Mouse (Mus musculus): ENCODE data around the gene Kif2c. TPM values are rescaled to one million over a fixed set of nuclear protein-coding genes. Genes with fewer than 3 reads are reported as not detected.
"Not testable (repeated sequence)": the region's sequence is repeated elsewhere in the genome, so short reads cannot be mapped to it uniquely, and the experiment has no call there.

The Kif2c gene
- total RNA-seq, 2 experiments from 2014 or later, result 3.8 to 6.6 TPM

DNA sequence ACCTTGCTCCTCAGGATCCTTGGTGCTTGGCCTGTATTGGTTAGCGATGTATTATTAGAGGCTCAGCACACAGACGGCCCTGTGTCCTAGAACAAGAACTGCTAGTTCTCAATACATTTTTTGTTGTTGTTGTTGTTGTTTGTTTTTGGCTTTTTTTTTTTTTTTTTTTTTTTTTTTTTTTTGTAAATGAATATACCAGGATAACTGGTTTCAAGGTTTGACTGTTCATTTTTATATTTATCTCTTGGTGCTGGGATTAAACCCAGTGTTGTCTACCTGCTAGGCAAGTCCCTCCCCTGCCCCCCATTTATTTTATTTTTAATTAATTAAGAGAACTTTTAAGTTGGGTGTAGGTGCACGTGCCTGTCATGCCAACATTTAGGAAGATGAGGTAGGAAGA is 6.5 kb upstream of the Kif2c start:
- no peak for DNase-seq

DNA sequence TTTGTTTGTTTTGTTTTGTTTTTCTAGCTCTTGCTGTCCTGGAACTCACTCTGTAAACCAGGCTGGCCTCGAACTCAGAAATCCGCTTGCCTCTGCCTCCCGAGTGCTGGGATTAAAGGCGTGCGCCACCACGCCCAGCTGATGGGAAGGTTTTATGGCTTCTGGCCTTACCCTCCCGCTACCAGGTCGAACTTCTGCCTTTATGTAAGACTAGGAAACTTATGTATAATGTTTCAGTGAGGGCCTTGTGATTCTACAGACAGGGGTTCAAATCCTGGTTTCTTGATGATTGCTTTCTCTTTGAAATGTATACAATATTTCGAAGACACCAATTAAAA is 289 bp upstream of the Kif2c start:
- not testable (repeated sequence) for DNase-seq

DNA sequence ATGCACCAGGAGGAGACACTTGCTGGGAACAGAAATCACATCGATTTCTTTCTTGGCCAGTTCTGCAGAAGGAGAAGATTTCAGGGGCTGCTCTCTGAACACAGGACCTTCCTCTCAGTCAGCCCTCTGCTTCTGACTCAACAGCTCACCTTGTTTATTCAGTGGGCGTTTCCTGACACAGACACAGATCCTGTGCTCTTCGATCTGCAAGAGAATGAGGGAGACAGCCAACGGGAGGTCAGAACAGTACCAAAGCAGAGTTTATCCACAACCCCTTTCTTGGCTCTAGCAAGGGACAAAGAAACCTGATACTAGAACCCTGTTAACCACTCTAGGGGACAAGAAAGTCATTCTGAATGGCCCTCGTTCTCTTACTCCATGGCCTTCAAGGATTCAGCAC is 12.5 kb downstream of the Kif2c start:
- DNase-seq, result no peak

DNA sequence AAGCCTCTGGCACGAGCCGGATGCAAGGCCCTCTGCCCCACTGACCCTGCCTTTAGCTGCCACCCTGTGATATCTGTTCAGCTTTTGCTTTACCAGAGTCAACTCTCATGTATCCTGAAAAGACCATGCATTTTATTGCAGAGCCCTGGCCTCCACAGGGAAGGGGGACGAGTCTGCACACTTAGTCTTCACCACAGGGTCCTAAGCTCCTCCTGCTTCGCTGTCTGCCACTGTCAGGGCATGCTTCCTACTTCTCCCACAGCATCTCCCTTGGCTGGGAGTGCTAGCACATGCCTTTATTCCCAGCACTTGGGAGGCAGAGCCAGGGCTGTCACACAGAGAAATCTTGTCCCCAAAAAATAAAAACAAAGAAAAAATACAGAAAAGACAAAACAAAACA is 21.3 kb downstream of the Kif2c start:
- no peak for DNase-seq

DNA sequence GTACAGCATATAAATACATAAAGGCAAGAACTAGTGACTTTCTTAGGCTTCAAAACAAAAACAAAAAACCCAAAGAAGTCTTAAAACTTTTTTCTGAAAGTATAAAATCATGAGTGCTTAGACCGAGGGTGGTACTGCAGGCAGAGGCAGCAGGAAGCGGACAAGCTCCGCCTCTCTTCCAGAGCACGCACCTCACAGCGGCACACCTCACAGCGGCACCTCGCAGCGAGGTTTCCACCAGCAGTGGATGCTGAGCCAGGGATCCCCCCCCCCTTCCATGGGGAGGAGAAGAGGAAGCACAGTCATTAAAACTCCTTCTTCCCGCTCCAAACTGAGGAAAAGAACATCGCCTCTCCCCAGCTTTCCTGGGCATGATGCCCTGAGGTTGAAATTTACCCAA is 22.8 kb downstream of the Kif2c start:
- no peak for DNase-seq

DNA sequence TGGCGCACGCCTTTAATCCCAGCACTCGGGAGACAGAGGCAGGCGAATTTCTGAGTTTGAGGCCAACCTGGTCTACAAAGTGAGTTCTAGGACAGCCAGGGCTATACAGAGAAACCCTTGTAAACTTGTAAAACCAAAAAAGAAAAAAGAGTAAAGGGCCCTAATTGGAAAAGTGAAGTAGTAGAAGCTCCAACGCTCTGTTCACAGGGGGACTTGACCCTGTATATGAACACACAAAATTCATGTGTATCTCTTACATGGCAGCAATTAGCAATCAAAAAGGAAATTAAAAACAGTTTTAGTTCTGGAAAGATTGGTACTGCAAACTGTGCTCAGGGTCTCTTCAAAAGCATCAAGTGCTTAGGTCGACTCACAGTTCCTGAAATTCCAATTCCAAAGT is 26.1 kb downstream of the Kif2c start:
- DNase-seq, result no peak

DNA sequence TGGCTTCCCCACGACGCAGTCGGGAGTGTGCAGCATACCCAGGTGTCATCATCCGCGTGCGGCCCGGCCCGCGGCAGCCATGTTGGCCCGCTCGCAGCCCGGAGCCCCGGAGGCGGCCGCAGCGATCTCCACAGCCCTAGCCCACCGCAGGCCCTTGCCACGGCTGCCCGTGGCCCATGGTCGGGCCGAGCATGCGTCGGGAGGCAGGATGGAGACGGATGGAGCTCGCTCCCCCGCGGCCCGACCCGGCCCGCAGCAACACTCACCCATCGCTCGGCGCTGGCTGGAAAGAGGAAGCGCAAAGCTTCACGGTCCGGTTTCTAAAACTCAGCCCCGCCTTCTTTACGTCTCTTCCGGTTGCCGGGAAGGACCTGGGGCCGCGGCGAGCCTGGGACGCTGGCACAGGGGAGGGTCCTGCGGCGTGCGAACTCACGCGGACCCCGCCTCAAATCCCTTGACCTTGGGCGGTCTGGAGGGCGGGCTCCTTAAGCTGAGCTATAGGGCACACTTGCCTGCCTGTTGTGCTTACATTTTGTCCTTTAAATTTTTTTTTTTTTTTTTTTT is 26.6 kb downstream of the Kif2c start, which contains the start of gene Rps8:
TSS of gene Rps8 (minus strand) at position 452 of the 564 bp plus-strand sequence.
- DNase-seq, result peak; percentile 77

DNA sequence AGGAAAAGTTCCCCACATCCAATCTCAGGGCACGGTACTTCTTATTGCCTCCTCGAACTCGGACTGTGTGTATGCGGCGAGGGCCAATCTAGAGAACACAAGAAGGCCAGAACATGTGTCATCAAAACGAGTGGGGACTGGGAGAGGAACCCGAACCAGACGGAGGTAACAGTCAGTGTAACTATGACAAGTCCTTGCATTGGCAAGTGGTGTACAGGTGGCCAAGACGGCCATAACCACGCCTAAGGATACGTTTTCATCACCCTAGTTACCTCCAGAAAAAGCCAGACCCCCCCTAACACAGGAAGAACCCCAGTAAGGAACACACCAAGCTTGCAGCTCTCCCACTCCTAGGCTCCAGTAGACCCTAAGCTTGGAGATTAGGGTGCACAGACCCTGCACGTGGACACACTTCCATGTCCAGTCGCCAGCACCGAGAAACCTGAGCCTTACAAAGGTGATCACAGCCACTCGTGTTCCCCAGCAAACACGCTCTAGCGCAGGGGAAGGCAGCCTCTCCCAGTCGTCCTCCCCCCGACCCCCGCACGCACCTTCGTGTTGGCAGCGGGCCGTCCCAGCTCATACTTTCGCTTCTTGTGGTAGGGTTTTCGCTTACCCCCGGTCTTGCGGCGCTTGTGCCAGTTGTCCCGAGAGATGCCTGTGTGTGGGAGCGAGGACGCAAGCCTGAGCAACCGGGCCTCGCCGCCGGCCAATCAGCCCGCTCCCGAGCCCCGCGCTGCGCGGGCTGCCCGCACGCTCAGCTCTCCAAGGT is 27.2 kb downstream of the Kif2c start:
- DNase-seq, result no peak

DNA sequence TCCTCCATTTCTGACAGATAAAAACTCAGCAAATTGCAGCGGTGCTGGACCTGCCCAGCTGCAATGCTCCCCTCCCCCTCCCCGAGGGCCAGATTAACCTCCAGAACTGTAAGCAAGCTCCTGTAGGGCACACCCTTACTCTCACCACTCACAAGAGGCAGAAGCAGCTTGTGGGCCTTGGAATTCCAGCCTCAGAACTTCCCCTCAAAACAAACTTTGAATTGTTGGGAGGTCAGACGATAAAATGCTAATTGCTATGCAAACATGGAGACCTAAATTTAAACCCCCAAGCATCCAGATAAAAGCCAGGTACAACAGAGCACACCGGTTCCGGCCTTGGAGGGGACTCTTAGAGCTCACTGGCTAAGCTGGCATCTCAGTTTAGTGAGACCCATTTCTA is 29.7 kb downstream of the Kif2c start:
- no peak for DNase-seq

DNA sequence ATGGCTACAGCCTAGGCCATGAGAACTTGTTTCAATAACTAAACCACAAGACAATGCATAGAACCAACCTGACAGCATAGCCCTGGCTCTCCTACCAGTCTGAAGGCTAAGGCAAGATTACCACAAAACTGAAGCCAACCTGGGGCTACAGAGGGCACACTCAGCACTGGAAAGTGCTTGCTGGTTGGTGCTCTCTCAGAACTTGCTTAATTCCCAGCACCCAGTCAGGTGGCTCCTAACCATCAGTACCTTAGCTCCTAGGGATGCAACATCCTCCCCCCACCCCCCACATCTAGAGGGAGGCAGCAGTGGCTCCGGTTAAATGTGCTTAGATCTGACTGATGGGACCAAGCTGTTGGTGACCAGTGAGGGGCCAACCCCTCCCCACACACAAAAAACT is 31.0 kb downstream of the Kif2c start:
- DNase-seq, result no peak

DNA sequence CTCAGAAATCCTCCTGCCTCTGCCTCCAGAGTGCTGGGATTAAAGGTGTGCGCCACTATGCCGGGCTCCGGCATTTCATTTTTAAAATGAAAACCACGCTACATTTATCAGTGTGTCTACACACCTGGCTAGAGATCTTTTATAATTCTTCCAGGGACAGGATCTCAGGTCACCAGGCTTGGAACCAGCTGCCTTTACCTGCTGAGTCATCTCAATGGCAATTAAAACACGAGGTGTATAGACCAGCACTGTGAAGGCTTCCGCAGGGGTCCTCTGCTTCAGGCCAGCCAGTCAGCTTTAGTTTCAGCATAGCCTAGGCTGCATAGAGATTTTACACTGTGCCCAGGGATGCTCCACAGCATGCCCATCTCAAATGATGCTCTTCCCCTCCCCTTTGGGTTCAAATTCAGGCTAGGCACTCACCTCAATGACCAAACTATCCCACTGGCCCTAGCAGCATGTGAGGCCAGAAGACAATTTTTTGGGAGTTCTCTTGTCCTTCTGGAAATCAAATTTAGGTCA is 32.2 kb downstream of the Kif2c start:
- no peak for DNase-seq

DNA sequence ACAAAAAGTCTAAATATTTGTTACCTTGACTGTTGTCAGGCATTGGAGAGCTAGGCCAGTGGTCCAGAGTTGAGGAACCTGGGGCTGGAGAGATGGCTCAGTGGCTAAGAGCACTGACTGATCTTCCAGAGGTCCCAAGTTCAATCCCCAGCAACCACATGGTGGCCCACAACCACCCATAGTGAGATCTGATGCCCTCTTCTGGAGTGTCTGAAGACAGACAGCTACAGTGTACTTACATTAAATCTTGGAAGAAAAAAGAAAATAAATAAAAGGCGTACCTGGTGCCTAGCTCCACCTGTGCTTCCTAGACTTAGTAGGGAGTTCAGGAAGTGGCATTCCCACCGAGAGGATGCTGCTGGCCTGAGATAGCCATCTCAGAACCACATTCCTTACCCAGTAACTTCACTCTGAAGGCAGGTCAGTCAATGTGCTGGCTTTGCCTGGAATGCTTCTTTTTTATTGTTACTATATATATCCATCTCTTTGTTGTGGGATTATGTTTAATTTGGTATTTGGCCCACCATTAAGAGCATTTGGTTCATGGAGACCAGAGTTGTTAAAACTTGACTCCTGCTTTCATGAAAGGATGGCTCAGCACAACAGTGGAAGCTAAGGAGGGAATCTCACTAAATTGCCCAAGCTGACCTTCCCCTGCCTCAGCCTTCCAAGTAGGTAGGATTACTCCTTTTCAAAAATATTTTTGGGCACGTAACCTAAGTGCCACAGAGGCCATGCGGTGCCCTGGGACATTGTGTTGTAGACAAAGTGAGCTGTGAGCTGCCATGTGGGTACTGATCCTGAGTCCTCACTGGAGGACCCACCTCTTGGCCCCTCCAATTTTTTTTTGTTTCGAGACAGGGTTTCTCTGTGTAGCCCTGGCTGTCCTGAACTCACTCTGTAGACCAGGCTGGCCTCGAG is 32.9 kb downstream of the Kif2c start:
- DNase-seq, result no peak

DNA sequence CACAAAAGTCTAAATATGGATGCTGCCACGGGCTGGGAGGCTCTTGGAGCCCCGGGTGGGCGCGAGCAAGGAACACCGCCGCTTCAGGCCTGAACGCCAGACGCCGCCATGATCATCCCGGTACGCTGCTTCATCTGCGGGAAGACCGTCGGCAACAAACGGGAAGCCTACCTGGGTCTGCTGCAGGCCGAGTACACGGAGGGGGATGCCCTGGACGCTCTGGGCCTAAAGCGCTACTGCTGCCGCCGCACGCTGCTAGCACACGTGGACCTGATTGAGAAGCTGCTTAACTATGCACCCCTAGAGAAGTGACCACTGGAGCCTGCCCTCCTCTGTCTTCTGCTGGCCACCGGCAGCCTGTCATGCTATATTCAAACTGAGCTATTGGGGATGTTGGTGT is 33.6 kb downstream of the Kif2c start:
- no peak for DNase-seq

DNA sequence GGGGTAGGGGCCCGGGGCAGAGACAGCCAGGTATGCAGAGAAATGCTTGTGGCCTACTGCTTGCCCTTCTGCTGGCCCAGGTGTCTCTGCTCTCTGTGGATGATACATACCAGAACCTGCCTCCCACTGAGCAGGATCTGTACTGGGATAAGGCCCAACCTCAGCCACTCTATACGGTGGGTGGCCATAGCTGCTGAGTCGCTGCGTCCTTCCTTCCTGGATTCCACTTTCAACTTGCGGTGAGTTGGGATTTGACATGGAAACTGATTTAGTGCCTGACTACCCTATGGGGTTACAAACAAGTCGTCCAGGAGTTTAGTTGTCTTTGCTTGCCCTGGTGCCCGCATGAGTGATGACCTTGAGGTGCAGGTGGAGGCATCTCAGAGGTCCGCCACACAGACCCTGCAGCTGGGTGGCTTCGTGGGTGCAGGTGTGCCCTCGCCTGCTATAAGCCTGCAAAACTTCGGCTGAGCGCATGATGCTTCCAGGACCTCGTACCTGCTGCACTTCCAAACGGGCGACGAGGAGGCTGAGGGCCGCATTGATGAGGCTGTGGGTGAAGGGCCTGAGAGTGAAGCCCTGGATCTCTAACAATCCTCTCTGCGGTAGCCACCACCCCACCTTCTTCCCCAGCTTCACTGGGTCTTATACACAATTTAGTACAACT is 34.3 kb downstream of the Kif2c start:
- DNase-seq, result no peak

DNA sequence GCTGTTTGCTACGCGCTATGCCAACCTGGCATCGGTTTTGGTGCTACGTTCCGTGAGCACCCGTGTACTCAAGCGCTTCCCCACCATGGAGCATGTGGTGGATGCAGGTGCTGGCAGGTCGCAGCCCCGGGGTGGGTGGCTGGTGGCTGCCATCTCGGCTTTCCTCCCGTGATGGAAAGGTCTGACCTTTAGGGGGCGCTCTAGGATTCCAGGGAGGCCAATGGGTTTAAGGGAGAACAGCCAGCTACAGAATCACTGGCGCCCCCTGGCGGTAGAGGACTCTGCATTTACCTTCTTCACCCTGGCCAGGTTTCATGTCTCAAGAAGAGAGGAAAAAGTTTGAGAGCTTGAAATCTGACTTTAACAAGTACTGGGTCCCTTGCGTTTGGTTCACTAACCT is 36.3 kb downstream of the Kif2c start:
- peak; percentile 93 for DNase-seq

DNA sequence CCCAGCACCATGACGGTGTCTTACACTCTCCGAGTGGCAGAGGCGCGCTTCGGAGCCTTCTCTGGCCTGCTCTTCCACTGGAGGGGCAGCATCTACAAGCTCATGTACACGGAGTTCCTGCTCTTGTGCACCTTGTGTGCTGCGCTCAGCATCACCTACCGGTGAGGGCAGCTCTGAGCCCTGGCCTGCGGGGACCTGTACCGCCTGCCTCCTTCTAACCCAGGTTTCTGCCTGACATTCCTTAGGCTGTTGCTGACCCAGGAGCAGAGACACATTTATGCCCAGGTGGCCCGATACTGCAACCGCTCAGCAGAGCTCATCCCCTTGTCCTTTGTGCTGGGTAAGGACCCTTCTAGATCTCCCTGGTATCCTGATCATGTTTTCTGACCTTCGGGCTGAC is 37.2 kb downstream of the Kif2c start:
- no peak for DNase-seq

DNA sequence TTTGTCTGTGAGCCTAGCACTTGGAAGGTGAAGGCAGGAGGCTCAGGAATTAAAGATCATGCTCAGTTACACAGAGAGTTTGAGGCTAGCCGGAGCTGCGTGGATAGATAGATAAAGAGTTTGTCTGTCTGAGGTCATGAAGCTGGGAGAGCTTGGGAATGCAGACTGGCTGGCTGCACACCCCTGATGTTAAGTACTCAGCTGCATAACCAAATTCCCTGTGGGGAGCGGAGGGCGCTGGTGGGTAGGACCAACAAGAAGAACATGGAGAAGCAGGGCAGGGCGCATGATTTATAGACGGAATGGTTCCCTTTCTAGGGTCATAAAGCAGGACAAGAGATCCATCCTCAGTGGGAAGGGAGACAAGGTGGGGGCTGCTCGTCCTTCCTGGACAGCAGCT is 39.4 kb downstream of the Kif2c start:
- DNase-seq, result no peak

DNA sequence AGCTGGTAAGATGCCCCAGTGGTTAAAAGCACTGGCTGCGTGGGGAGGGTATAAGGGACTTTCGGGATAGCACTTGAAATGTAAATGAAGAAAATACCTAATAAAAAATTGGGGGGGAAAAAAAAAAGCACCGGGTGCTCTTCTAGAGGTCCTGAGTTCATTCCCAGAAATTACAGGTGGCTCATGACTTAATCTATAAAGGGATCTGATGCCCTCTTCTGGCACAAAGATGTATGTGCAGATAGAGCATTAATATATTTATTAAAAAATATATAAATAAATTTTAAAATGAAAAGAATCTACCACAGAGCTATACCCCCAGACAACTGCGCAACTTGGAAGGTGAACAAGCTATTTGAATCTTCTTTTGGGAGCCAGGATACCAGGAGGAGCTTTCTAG is 41.8 kb downstream of the Kif2c start:
- no peak for DNase-seq

DNA sequence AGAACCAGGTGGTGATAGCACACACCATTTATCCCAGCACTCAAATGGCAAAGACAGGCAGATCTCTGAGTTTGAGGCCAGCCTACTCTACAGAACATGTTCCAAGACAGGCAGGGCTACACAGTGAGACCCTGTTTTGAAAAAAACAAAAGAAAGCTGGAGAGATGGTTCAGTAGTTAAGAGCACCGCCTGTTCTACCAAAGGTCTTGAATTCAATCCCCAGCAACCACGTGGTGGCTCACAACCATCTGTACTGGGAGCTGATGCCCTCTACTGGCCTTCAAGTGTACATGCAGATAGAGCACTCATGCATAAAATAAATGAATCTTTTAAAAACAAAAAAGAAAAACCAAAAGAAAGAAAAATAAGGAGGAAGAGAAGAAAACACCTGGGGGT is 43.2 kb downstream of the Kif2c start:
- no peak for DNase-seq

DNA sequence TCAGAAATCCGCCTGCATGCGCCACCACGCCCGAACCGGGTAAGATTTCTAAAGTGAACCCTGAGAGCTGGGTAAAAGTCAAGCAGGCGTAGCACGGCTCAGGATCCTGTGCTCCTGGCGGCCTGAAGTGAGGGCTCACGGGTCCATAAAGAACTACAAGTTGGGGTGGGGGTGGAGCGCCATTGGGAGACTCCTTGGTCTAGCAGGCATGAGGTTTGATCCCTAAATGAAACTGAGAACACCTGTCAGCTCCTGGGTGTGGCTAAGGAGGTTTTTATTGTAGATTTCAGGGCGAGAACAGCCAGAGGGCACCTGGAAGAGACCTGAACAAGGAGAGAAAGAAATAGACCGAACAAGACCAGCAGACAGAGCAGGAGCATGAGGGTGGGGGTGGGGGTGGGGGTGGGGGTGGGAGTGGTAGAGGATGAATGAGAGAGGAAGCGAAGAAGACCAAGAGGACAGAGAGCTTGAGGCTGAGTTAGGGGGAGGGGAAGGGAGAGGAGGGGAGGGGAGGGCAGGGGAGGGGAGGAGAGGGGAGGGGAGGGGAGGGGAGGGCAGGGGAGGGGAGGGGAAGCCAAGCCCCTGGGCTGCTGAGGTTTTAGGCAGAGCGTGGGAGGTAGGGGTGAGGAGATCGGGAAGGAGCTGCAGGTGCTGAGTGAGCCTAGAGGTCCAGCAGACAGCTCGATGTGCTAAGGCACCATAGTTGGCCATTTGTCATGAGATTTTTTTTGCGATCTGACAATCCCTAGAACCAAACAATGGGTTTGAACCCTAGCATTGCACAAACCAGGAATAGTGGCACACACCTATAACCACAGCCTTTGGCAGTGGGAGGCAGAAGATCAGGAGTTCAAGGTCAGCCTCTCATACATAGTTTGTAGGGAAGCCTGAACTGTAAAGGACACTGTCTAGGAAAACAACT is 43.9 kb downstream of the Kif2c start:
- no peak for DNase-seq

DNA sequence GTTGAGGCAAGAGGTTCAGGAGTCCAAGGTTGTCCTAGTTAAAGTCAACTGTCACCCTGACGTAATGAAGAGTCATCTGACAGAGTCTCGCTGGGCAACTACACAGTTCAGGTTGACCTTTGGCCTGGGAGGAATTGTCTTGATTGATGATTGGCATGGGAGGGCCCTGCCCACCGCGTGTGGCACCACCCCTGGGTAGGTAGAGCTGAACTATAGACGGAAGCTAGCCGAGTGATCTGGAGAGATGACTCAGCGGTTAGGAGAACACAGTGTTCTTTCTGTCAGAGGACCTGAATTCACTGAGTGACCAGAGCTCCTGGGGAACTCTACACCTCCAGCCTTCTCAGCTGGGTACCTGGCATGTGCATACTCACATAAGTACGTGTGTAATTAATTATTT is 46.4 kb downstream of the Kif2c start:
- no peak for DNase-seq

All from gastrocnemius, postnatal 10 days (tissue).